Comparison of ENCODE assay signal across 21 mouse cellular contexts in the genomic region with DNA sequence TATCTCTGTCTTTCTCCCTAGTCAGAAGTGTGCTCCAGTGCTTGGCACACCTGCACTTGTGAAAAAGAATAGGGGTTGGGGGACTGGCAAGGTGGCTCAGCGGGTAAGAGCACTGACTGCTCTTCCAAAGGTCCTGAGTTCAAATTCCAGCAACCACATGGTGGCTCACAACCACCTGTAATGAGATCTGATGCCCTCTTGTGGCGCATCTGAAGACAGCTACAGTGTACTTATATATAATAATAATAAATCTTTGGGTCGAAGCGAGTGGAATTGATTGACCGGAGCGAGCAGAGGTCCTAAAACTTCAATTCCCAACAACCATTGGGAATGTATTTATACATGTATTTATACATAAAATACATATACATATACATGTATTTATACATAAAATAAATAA. TPM values are rescaled to one million over a fixed set of nuclear protein-coding genes. Genes with fewer than 3 reads are reported as not detected.
DNase-seq lines count a peak whose midpoint lies in the region; ATAC-seq and TF ChIP-seq lines count a peak whose summit lies in the region.
"Not testable (repeated sequence)": the region's sequence is repeated elsewhere in the genome, so short reads cannot be mapped to it uniquely, and the experiment has no call there.
"Had no signal": no experiment of that assay in that cellular context is flagged by ENCODE, and none has a peak within 500 bp of the region (broad histone marks: within the 10 kb centered on the region; RNA-seq: fewer than 3 reads in every experiment).

No protein-coding gene starts in this region.

- not testable (repeated sequence) for TF ChIP-seq EP300 in MEL (IDR thresholded peaks at IDR 0.05; ENCODE audit: low read depth in 1 of 2, low read length in 2 of 2); liver, postnatal 0 days (IDR thresholded peaks at IDR 0.05; ENCODE audit: low read depth)

- H3K4me2 ChIP-seq in liver, postnatal 0 days (ENCODE audit: low read depth, low read length); midbrain, embryonic 11.5 days: not testable (repeated sequence)

- H3K4me1 ChIP-seq in MEL (ENCODE audit: control insufficient read depth in 1 of 2, insufficient read depth in 2 of 2, low read length in 2 of 2), result not testable (repeated sequence)
- H3K4me1 ChIP-seq in liver, postnatal 0 days (ENCODE audit: insufficient read depth), result peaks cover 11% of the 10 kb centered on the region
- peaks cover 28% of the 10 kb centered on the region for H3K4me1 ChIP-seq in midbrain, embryonic 11.5 days (ENCODE audit: control insufficient read depth, insufficient read depth, low read length)

- H3K9ac ChIP-seq in MEL (ENCODE audit: control insufficient read depth, low read depth, low read length, poor library complexity, severe bottlenecking); liver, postnatal 0 days (replicated peaks); midbrain, embryonic 11.5 days (ENCODE audit: low read length): not testable (repeated sequence)

- TF ChIP-seq CTCF in MEL (IDR thresholded peaks at IDR 0.05 in 2 of 3, conservative IDR thresholded peaks at IDR 0.05 in 1 of 3; ENCODE audit: control insufficient read depth in 1 of 3, insufficient read depth in 1 of 3, low read depth in 2 of 3, low read length in 3 of 3, poor library complexity in 1 of 3, severe bottlenecking in 1 of 3), result peak in 1 of 3 experiments; percentile 27; a peak in 1 of 6 replicates
- peak; percentile 62 for TF ChIP-seq CTCF in layer of hippocampus, adult 2 months (conservative IDR thresholded peaks at IDR 0.05)
- peak; percentile 9; the same call in 1 of the 2 replicates for TF ChIP-seq CTCF in liver, postnatal 0 days (IDR thresholded peaks at IDR 0.05; ENCODE audit: low read depth)

- not testable (repeated sequence) for H3K4me3 ChIP-seq in MEL (ENCODE audit: control insufficient read depth in 1 of 2, insufficient read depth in 1 of 2, low read depth in 2 of 2, low read length in 2 of 2); layer of hippocampus, adult 2 months; liver, postnatal 0 days (ENCODE audit: low read depth, low read length); midbrain, embryonic 11.5 days (ENCODE audit: low read depth, low read length)

- not testable (repeated sequence) for H3K79me2 ChIP-seq in MEL (ENCODE audit: control insufficient read depth, insufficient read depth, low read length, poor library complexity)

- H3K27ac ChIP-seq in MEL (ENCODE audit: control insufficient read depth, low read depth, low read length); layer of hippocampus, adult 2 months; liver, postnatal 0 days (ENCODE audit: low read depth); midbrain, embryonic 11.5 days (ENCODE audit: low read depth, low read length): not testable (repeated sequence)

- not testable (repeated sequence) for H3K36me3 ChIP-seq in MEL (ENCODE audit: control insufficient read depth in 1 of 2, insufficient read depth in 2 of 2, low read length in 2 of 2); liver, postnatal 0 days (replicated peaks; ENCODE audit: insufficient read depth, low read length); midbrain, embryonic 11.5 days (ENCODE audit: control insufficient read depth, insufficient read depth, low read length); splenic B cell, adult 2 months (ENCODE audit: control insufficient read depth, insufficient read depth, low read length, poor library complexity, severe bottlenecking)

- not testable (repeated sequence) for ATAC-seq in liver, postnatal 0 days; midbrain, embryonic 11.5 days (ENCODE audit: low FRiP score)

- TF ChIP-seq POLR2A in MEL (IDR thresholded peaks at IDR 0.05; ENCODE audit: control insufficient read depth in 1 of 2, insufficient read depth in 1 of 2, low read depth in 1 of 2, low read length in 2 of 2, poor library complexity in 1 of 2), result not testable (repeated sequence)

- peak; percentile 17 for DNase-seq in A20 (ENCODE audit: low read depth, low spot score)
- DNase-seq in MEL (ENCODE audit: low read depth, low spot score); layer of hippocampus, adult 2 months (ENCODE audit: low spot score in 2 of 2); liver, postnatal 0 days: not testable (repeated sequence)
- peak; percentile 49 for DNase-seq in induced T-regulatory cell, adult 2 months (ENCODE audit: low read depth)
- DNase-seq in midbrain, embryonic 11.5 days (ENCODE audit: low spot score, missing footprints), result peak; percentile 75
- peak; percentile 4 for DNase-seq in splenic B cell, adult 2 months (ENCODE audit: low read depth, low spot score)

- WGBS in liver, postnatal 0 days (ENCODE audit: insufficient replicate concordance), result 80% methylated on average over 6 of the region's 6 CpGs
- 90% methylated on average over 6 of the region's 6 CpGs for WGBS in midbrain, embryonic 11.5 days

- not testable (repeated sequence) for H3K27me3 ChIP-seq in MEL (ENCODE audit: control insufficient read depth in 1 of 2, insufficient read depth in 2 of 2, low read length in 2 of 2); liver, postnatal 0 days (ENCODE audit: insufficient read depth, low read length); midbrain, embryonic 11.5 days (ENCODE audit: control insufficient read depth, insufficient read depth, low read length); splenic B cell, adult 2 months (ENCODE audit: control insufficient read depth, insufficient read depth, low read length, poor library complexity, severe bottlenecking)

- peak; percentile 2; the same call in 1 of the 2 replicates for TF ChIP-seq RAD21 in MEL (IDR thresholded peaks at IDR 0.05; ENCODE audit: low read depth, low read length)

- H3K9me3 ChIP-seq in MEL (replicated peaks; ENCODE audit: insufficient read depth, low read length); liver, postnatal 0 days (ENCODE audit: low read length); midbrain, embryonic 11.5 days (ENCODE audit: control insufficient read depth, low read length): not testable (repeated sequence)

TF ChIP-seq in MEL, 35 proteins besides CTCF, POLR2A, EP300 and RAD21:
- peak; percentile 23; the same call in 1 of the 2 replicates for TF ChIP-seq SMC3 (IDR thresholded peaks at IDR 0.05; ENCODE audit: low read depth, low read length)

RNA-seq across cellular contexts. Expression of gene Acot11, which starts 29.0 kb away (rescaled TPM):
- total RNA-seq in MEL (2012; rRNA removed), result 1.5 and 1.8 TPM in 2 replicates
- 1 to 10 TPM in 1 of 2 experiments, not detected in 1; 2.5 TPM for polyA plus RNA-seq in MEL (2012; ENCODE audit: insufficient read depth in 1 of 2, insufficient read length in 2 of 2, low read depth in 1 of 2, low replicate concordance in 2 of 2, missing spikeins in 1 of 2)
- 10 to 100 TPM; 45.6 to 55.5 TPM for total RNA-seq in layer of hippocampus, adult 2 months (2021)
- 0.72 and 2.1 TPM in 2 replicates for polyA plus RNA-seq in liver, postnatal 0 days (2015; fragmentation: Nextera tagmentation; extraction: Ambion mirVana)
- polyA plus RNA-seq in midbrain, embryonic 11.5 days (2014; fragmentation: Nextera tagmentation; extraction: Ambion mirVana), result 1.3 TPM in 2 replicates

RNA-seq across cellular contexts. Expression of gene Fam151a, which starts 42.1 kb away (rescaled TPM):
- 0.08 and 0.10 TPM in 2 replicates for total RNA-seq in MEL (2012; rRNA removed)
- polyA plus RNA-seq in MEL (2012; ENCODE audit: insufficient read depth in 1 of 2, insufficient read length in 2 of 2, low read depth in 1 of 2, low replicate concordance in 2 of 2, missing spikeins in 1 of 2), result not detected
- total RNA-seq in layer of hippocampus, adult 2 months (2021), result not detected
- polyA plus RNA-seq in liver, postnatal 0 days (2015; fragmentation: Nextera tagmentation; extraction: Ambion mirVana), result 0.07 TPM in 1 of 2 replicates, not detected in the other
- polyA plus RNA-seq in midbrain, embryonic 11.5 days (2014; fragmentation: Nextera tagmentation; extraction: Ambion mirVana), result not detected in 2 replicates
- total RNA-seq: gastrocnemius, postnatal 10 days; gastrocnemius, postnatal 36 days; granulocyte monocyte progenitor cell, adult 5-6 weeks; hematopoietic stem cell, adult 5-6 weeks had no signal
- polyA plus RNA-seq: activated CD4-positive, CD25-positive, alpha-beta regulatory T cell, adult 4 months; brain, embryonic 14.5 days; embryonic facial prominence, embryonic 13.5 days; erythroblast, embryonic 14.5 days; forebrain, embryonic 12.5 days; forebrain, embryonic 15.5 days; heart, embryonic 11.5 days; heart, postnatal 0 days; hindbrain, embryonic 12.5 days; hindbrain, embryonic 15.5 days had no signal

RNA-seq across cellular contexts. Expression of gene Mroh7, which starts 45.0 kb away (rescaled TPM):
- not detected in 2 replicates for total RNA-seq in MEL (2012; rRNA removed)
- polyA plus RNA-seq in MEL (2012; ENCODE audit: insufficient read depth in 1 of 2, insufficient read length in 2 of 2, low read depth in 1 of 2, low replicate concordance in 2 of 2, missing spikeins in 1 of 2), result under 1 TPM in 1 of 2 experiments, not detected in 1; 0.03 TPM
- total RNA-seq in layer of hippocampus, adult 2 months (2021), result 1 to 10 TPM; 4.7 to 5.4 TPM
- 0.07 and 0.08 TPM in 2 replicates for polyA plus RNA-seq in liver, postnatal 0 days (2015; fragmentation: Nextera tagmentation; extraction: Ambion mirVana)
- 0.07 TPM in 1 of 2 replicates, not detected in the other for polyA plus RNA-seq in midbrain, embryonic 11.5 days (2014; fragmentation: Nextera tagmentation; extraction: Ambion mirVana)
- total RNA-seq: granulocyte monocyte progenitor cell, adult 5-6 weeks; hematopoietic stem cell, adult 5-6 weeks had no signal
- polyA plus RNA-seq: activated CD4-positive, CD25-positive, alpha-beta regulatory T cell, adult 4 months; erythroblast, embryonic 14.5 days had no signal
